Mouse (Mus musculus) bone marrow, adult 2 months (tissue): ENCODE measurements at regions not wholly inside any gene's neighbourhood (a gene's known extent, or its start where the extent isn't known, plus 50 kb on each side); places are given as distances from the start of the nearest gene placed in this dataset.

Experiments
- CTCF ChIP-seq: fragments of 200-500 bp; IDR thresholded peaks from 2 replicates; pipeline ENCODE4 v1.5.1; 2011; ENCODE audit warnings: low read length, control low read depth; ENCODE audit not compliant: control insufficient read depth, insufficient read depth
- POLR2A ChIP-seq: fragments of 200-500 bp; IDR thresholded peaks from 2 replicates; pipeline ENCODE4 v1.6.1; 2011; ENCODE audit warnings: low read depth, mild to moderate bottlenecking, control low read depth, low read length, borderline replicate concordance; ENCODE audit not compliant: control insufficient read depth

DNA sequence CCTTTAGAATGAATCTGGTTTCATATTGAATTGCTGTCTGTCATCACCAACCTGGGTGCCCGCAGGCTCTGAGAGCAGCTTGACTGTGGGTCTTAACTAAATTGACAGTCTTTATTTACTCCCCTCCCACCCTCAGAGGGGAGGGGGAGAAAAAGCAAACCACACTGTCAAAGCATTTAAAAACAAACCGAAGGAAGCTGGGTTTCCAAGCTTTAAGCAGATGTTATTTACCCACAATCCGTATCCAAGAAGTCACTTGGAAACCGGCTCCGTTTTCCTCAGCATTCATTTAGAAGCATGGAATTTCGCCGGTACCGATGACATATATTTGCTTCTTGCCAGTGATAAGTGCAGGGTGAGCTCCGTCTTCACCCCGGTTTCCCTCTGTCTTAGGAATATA lies 206.4 kb upstream of the Spdye4c start:
- TF ChIP-seq POLR2A, result no peak
- no peak for TF ChIP-seq CTCF
